Mouse (Mus musculus): Measurements from ENCODE around the gene Pkd1l1. TPM values are rescaled to one million over a fixed set of nuclear protein-coding genes. Genes with fewer than 3 reads are reported as not detected.

Gene Pkd1l1
- polyA plus RNA-seq, 1 experiment: 0.53 TPM

GRCm38 (mm10) chr11:8811506-8812100 lies 161.5 kb downstream of the Pkd1l1 start:
- Histone ChIP-seq H3K4me3 (ENCODE audit: control insufficient read depth, low read depth, low read length) (no peak overlapping the region), H3K4me1 (ENCODE audit: control insufficient read depth, insufficient read depth, low read length) (no peaks in the 10 kb centered on the region), H3K27me3 (ENCODE audit: control insufficient read depth, insufficient read depth, low read length) (no peaks in the 10 kb centered on the region), H3K36me3 (ENCODE audit: control insufficient read depth, insufficient read depth, low read length) (no peaks in the 10 kb centered on the region), H3K27ac (ENCODE audit: control insufficient read depth, insufficient read depth, low read depth, low read length) (no peak overlapping the region)
- TF ChIP-seq POLR2A (IDR thresholded peaks at IDR 0.05; ENCODE audit: control insufficient read depth, low read depth, low read length) (no peak), CTCF (IDR thresholded peaks at IDR 0.05; ENCODE audit: control insufficient read depth, insufficient read depth, insufficient replicate concordance, low read depth, low read length) (no peak)

- TF ChIP-seq CTCF (IDR thresholded peaks at IDR 0.05; ENCODE audit: control insufficient read depth, insufficient read depth, insufficient replicate concordance, low read depth, low read length) (no peak), POLR2A (IDR thresholded peaks at IDR 0.05; ENCODE audit: control insufficient read depth, low read depth, low read length) (no peak)
- Histone ChIP-seq H3K27me3 (ENCODE audit: control insufficient read depth, insufficient read depth, low read length) (no peaks in the 10 kb centered on the region), H3K36me3 (ENCODE audit: control insufficient read depth, insufficient read depth, low read length) (no peaks in the 10 kb centered on the region), H3K4me1 (ENCODE audit: control insufficient read depth, insufficient read depth, low read length) (no peaks in the 10 kb centered on the region), H3K4me3 (ENCODE audit: control insufficient read depth, low read depth, low read length) (no peak overlapping the region), H3K27ac (ENCODE audit: control insufficient read depth, insufficient read depth, low read depth, low read length) (no peak overlapping the region)
Observed at GRCm38 (mm10) chr11:8809644-8810043, 163.4 kb downstream of the Pkd1l1 start.

DNA sequence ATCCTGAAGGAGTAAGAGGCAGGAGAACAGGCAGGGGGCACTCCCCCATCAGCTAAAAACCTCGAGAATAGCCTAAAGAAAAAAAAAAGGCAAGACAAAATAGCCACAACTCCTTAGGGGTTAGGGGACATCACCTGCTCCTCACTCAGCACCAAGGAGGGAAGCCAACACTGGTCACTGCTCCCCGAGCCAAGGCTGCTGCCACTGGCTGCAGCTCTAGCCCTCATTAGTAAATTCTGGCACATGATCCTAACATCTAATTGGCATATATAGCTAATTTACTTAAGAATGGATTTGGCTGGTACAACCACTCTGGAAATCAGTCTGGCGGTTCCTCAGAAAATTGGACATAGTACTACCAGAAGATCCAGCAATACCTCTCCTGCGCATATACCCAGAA lies 166.1 kb downstream of the Pkd1l1 start:
- no peak for TF ChIP-seq CTCF (IDR thresholded peaks at IDR 0.05; ENCODE audit: control insufficient read depth, insufficient read depth, insufficient replicate concordance, low read depth, low read length)
- TF ChIP-seq POLR2A (IDR thresholded peaks at IDR 0.05; ENCODE audit: control insufficient read depth, low read depth, low read length): no peak
- Histone ChIP-seq H3K27me3 (ENCODE audit: control insufficient read depth, insufficient read depth, low read length) (no peaks in the 10 kb centered on the region), H3K27ac (ENCODE audit: control insufficient read depth, insufficient read depth, low read depth, low read length) (no peak overlapping the region), H3K4me3 (ENCODE audit: control insufficient read depth, low read depth, low read length) (no peak overlapping the region), H3K4me1 (ENCODE audit: control insufficient read depth, insufficient read depth, low read length) (no peaks in the 10 kb centered on the region), H3K36me3 (ENCODE audit: control insufficient read depth, insufficient read depth, low read length) (no peaks in the 10 kb centered on the region)

- Histone ChIP-seq H3K27ac (ENCODE audit: control insufficient read depth, insufficient read depth, low read depth, low read length) (no peak overlapping the region), H3K4me3 (ENCODE audit: control insufficient read depth, low read depth, low read length) (no peak overlapping the region), H3K27me3 (ENCODE audit: control insufficient read depth, insufficient read depth, low read length) (no peaks in the 10 kb centered on the region), H3K4me1 (ENCODE audit: control insufficient read depth, insufficient read depth, low read length) (no peaks in the 10 kb centered on the region), H3K36me3 (ENCODE audit: control insufficient read depth, insufficient read depth, low read length) (no peaks in the 10 kb centered on the region)
- TF ChIP-seq CTCF (IDR thresholded peaks at IDR 0.05; ENCODE audit: control insufficient read depth, insufficient read depth, insufficient replicate concordance, low read depth, low read length): no peak
- TF ChIP-seq POLR2A (IDR thresholded peaks at IDR 0.05; ENCODE audit: control insufficient read depth, low read depth, low read length): no peak
Observed at GRCm38 (mm10) chr11:8804178-8804577, 168.9 kb downstream of the Pkd1l1 start.

DNA sequence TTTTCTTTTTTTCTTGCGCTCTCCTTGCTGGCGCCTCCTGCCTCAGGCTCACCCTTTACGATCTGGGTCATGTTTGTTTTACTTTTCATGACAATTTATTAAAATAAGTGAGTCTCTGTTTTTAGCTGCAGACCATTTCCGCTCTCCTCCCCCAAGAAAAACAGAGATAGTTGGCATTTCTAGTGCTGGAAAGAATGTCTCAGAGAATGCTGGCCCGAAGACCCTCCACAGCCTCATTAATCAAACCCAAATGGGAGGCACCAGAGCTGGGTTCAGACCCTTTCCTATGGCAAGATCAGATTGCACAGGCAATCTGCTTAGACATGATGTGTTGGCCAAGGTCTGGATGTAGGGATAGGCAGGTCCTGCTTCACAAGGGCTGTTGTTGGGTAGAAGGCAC lies 175.6 kb downstream of the Pkd1l1 start:
- no peaks in the 10 kb centered on the region for H3K4me1 ChIP-seq (ENCODE audit: control insufficient read depth, insufficient read depth, low read length)
- no peaks in the 10 kb centered on the region for H3K27me3 ChIP-seq (ENCODE audit: control insufficient read depth, insufficient read depth, low read length)
- no peak for TF ChIP-seq POLR2A (IDR thresholded peaks at IDR 0.05; ENCODE audit: control insufficient read depth, low read depth, low read length)
- no peak for TF ChIP-seq CTCF (IDR thresholded peaks at IDR 0.05; ENCODE audit: control insufficient read depth, insufficient read depth, insufficient replicate concordance, low read depth, low read length)
- no peak overlapping the region for H3K27ac ChIP-seq (ENCODE audit: control insufficient read depth, insufficient read depth, low read depth, low read length)
- no peaks in the 10 kb centered on the region for H3K36me3 ChIP-seq (ENCODE audit: control insufficient read depth, insufficient read depth, low read length)
- no peak overlapping the region for H3K4me3 ChIP-seq (ENCODE audit: control insufficient read depth, low read depth, low read length)

- H3K4me1 ChIP-seq (ENCODE audit: control insufficient read depth, insufficient read depth, low read length): no peaks in the 10 kb centered on the region
- H3K36me3 ChIP-seq (ENCODE audit: control insufficient read depth, insufficient read depth, low read length): no peaks in the 10 kb centered on the region
- H3K27me3 ChIP-seq (ENCODE audit: control insufficient read depth, insufficient read depth, low read length): no peaks in the 10 kb centered on the region
- H3K4me3 ChIP-seq (ENCODE audit: control insufficient read depth, low read depth, low read length): no peak overlapping the region
- H3K27ac ChIP-seq (ENCODE audit: control insufficient read depth, insufficient read depth, low read depth, low read length): no peak overlapping the region
- no peak for TF ChIP-seq POLR2A (IDR thresholded peaks at IDR 0.05; ENCODE audit: control insufficient read depth, low read depth, low read length)
- TF ChIP-seq CTCF (IDR thresholded peaks at IDR 0.05; ENCODE audit: control insufficient read depth, insufficient read depth, insufficient replicate concordance, low read depth, low read length): no peak
Observed at GRCm38 (mm10) chr11:8795031-8795430, 178.0 kb downstream of the Pkd1l1 start.

- H3K4me3 ChIP-seq (ENCODE audit: control insufficient read depth, low read depth, low read length): no peak overlapping the region
- H3K27ac ChIP-seq (ENCODE audit: control insufficient read depth, insufficient read depth, low read depth, low read length): no peak overlapping the region
- TF ChIP-seq POLR2A (IDR thresholded peaks at IDR 0.05; ENCODE audit: control insufficient read depth, low read depth, low read length) (no peak), CTCF (IDR thresholded peaks at IDR 0.05; ENCODE audit: control insufficient read depth, insufficient read depth, insufficient replicate concordance, low read depth, low read length) (no peak)
- H3K36me3 ChIP-seq (ENCODE audit: control insufficient read depth, insufficient read depth, low read length): no peaks in the 10 kb centered on the region
- H3K27me3 ChIP-seq (ENCODE audit: control insufficient read depth, insufficient read depth, low read length): no peaks in the 10 kb centered on the region
- H3K4me1 ChIP-seq (ENCODE audit: control insufficient read depth, insufficient read depth, low read length): no peaks in the 10 kb centered on the region
Observed at GRCm38 (mm10) chr11:8792146-8792545, 180.9 kb downstream of the Pkd1l1 start.

DNA sequence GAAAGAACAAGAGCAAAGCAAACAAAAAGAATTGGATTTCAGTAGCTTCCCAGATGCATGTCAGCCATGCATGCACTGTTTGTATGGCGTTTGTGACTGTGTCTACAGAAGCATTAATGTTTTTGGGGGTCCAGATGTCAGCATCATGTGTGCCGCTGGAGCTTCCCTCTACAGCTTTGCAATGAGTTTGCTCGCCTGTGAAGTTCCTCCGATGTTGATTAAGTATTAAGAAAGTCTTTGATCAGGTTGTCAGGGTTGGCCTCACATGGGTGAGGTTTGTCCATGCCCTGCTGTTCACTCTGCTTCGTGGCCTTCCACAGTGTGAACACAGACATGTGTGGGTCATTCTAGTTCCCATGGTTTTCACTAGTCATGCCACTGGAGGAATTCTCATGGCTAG lies 183.9 kb downstream of the Pkd1l1 start:
- Histone ChIP-seq H3K4me1 (ENCODE audit: control insufficient read depth, insufficient read depth, low read length) (no peaks in the 10 kb centered on the region), H3K27ac (ENCODE audit: control insufficient read depth, insufficient read depth, low read depth, low read length) (no peak overlapping the region), H3K36me3 (ENCODE audit: control insufficient read depth, insufficient read depth, low read length) (no peaks in the 10 kb centered on the region), H3K27me3 (ENCODE audit: control insufficient read depth, insufficient read depth, low read length) (no peaks in the 10 kb centered on the region), H3K4me3 (ENCODE audit: control insufficient read depth, low read depth, low read length) (no peak overlapping the region)
- TF ChIP-seq CTCF (IDR thresholded peaks at IDR 0.05; ENCODE audit: control insufficient read depth, insufficient read depth, insufficient replicate concordance, low read depth, low read length) (no peak), POLR2A (IDR thresholded peaks at IDR 0.05; ENCODE audit: control insufficient read depth, low read depth, low read length) (no peak)

Data from testis, adult 2 months (tissue).